Mouse (Mus musculus): Measurements from ENCODE around the gene B4gat1.

- no peak for TF ChIP-seq TAL1 (IDR thresholded peaks at IDR 0.05; ENCODE audit: low read length)
- no peak for TF ChIP-seq GATA1 (IDR thresholded peaks at IDR 0.05; ENCODE audit: low read length)
Measured at GRCm38 (mm10) chr19:5021416-5021815, 17.2 kb upstream of the B4gat1 start.
